Comparison of ENCODE assay signal across 21 mouse cellular contexts in genomic region chr16:92674121-92674816, GRCm38 (mm10).
A peak's percentile ranks its signal among the peaks of the same experiment; 100 is the strongest.
DNase-seq lines count a peak whose midpoint lies in the region; ATAC-seq lines count a peak whose summit lies in the region.
"Had no signal": no experiment of that assay in that cellular context is flagged by ENCODE, and none has a peak within 500 bp of the region (broad histone marks: within the 10 kb centered on the region; RNA-seq: fewer than 3 reads in every experiment).

No protein-coding gene starts in this region.

- no peak overlapping the region for H3K9ac ChIP-seq in heart, embryonic 12.5 days
- no peak overlapping the region for H3K9ac ChIP-seq in limb, embryonic 15.5 days
- no peak overlapping the region for H3K9ac ChIP-seq in forebrain, embryonic 14.5 days (ENCODE audit: low read length)
- H3K9ac ChIP-seq: limb, embryonic 12.5 days; liver, embryonic 14.5 days had no signal

- H3K27ac ChIP-seq in heart, embryonic 12.5 days (ENCODE audit: poor library complexity, severe bottlenecking), result no peak overlapping the region
- H3K27ac ChIP-seq in embryonic facial prominence, embryonic 10.5 days (replicated peaks), result no peak overlapping the region
- H3K27ac ChIP-seq in limb, embryonic 15.5 days, result 0 out of 2 replicates have a peak overlapping the region, but pooled peaks have one; percentile 1
- no peak overlapping the region for H3K27ac ChIP-seq in forebrain, embryonic 14.5 days (ENCODE audit: low read depth, low read length)
- H3K27ac ChIP-seq: layer of hippocampus, adult 2 months; limb, embryonic 12.5 days; liver, embryonic 14.5 days had no signal

- no peaks in the 10 kb centered on the region for H3K36me3 ChIP-seq in heart, embryonic 12.5 days
- H3K36me3 ChIP-seq in embryonic facial prominence, embryonic 10.5 days (replicated peaks), result no peaks in the 10 kb centered on the region
- H3K36me3 ChIP-seq in limb, embryonic 15.5 days, result no peaks in the 10 kb centered on the region
- no peaks in the 10 kb centered on the region for H3K36me3 ChIP-seq in forebrain, embryonic 14.5 days (ENCODE audit: control insufficient read depth, insufficient read depth, low read length)
- H3K36me3 ChIP-seq: limb, embryonic 12.5 days had no signal

- 64% methylated on average over 18 of the region's 18 CpGs for WGBS in heart, embryonic 12.5 days
- WGBS in embryonic facial prominence, embryonic 10.5 days, result 70% methylated on average over 18 of the region's 18 CpGs
- WGBS in limb, embryonic 15.5 days, result 50% methylated on average over 18 of the region's 18 CpGs
- 82% methylated on average over 18 of the region's 18 CpGs for WGBS in forebrain, embryonic 14.5 days

- DNase-seq in heart, adult 11 months, result no peak
- DNase-seq in embryonic facial prominence, embryonic 10.5 days (ENCODE audit: low spot score), result peak; percentile 25
- peak; percentile 82 for DNase-seq in lung, postnatal 25 days (ENCODE audit: low spot score)
- DNase-seq in kidney, adult 18-20 months, result no peak
- DNase-seq in cerebellum, postnatal 36 days, result no peak
- no peak for DNase-seq in forebrain, embryonic 14.5 days (ENCODE audit: low spot score)
- DNase-seq: adrenal gland, postnatal 25 days; cerebellum, adult 18-20 months; cerebellum, postnatal 25 days; kidney, adult 11 months; kidney, postnatal 10 days; midbrain, embryonic 14.5 days; spleen, adult 18-20 months; thymus, adult 18-20 months had no signal

- H3K4me1 ChIP-seq in heart, embryonic 12.5 days (replicated peaks), result peaks cover 23% of the 10 kb centered on the region
- peaks cover 22% of the 10 kb centered on the region for H3K4me1 ChIP-seq in embryonic facial prominence, embryonic 10.5 days
- H3K4me1 ChIP-seq in limb, embryonic 15.5 days, result peaks cover 13% of the 10 kb centered on the region
- H3K4me1 ChIP-seq in forebrain, embryonic 14.5 days (ENCODE audit: control insufficient read depth, insufficient read depth, low read length), result no peaks in the 10 kb centered on the region

- no peak for ATAC-seq in heart, embryonic 12.5 days (ENCODE audit: insufficient number of reproducible peaks, low FRiP score)
- ATAC-seq in limb, embryonic 15.5 days (ENCODE audit: insufficient number of reproducible peaks, low FRiP score, low TSS enrichment, low read depth), result no peak
- no peak for ATAC-seq in forebrain, embryonic 14.5 days
- ATAC-seq: forebrain, embryonic 16.5 days had no signal

- H3K4me2 ChIP-seq in heart, embryonic 12.5 days, result peak overlapping the region; percentile 13; the same call in 1 of the 2 replicates
- no peak overlapping the region for H3K4me2 ChIP-seq in limb, embryonic 15.5 days
- H3K4me2 ChIP-seq in forebrain, embryonic 14.5 days (ENCODE audit: low read length), result no peak overlapping the region
- H3K4me2 ChIP-seq: limb, embryonic 12.5 days had no signal

- no peak overlapping the region for H3K4me3 ChIP-seq in heart, embryonic 12.5 days
- no peak overlapping the region for H3K4me3 ChIP-seq in embryonic facial prominence, embryonic 10.5 days
- no peak overlapping the region for H3K4me3 ChIP-seq in limb, embryonic 15.5 days
- no peak overlapping the region for H3K4me3 ChIP-seq in forebrain, embryonic 14.5 days (ENCODE audit: low read depth, low read length)
- H3K4me3 ChIP-seq: layer of hippocampus, adult 2 months; limb, embryonic 12.5 days; myocyte had no signal

- H3K9me3 ChIP-seq in heart, embryonic 12.5 days (replicated peaks), result no peaks in the 10 kb centered on the region
- no peaks in the 10 kb centered on the region for H3K9me3 ChIP-seq in embryonic facial prominence, embryonic 10.5 days
- H3K9me3 ChIP-seq in limb, embryonic 15.5 days, result no peaks in the 10 kb centered on the region
- H3K9me3 ChIP-seq in forebrain, embryonic 14.5 days (replicated peaks; ENCODE audit: control insufficient read depth, low read length), result no peaks in the 10 kb centered on the region
- H3K9me3 ChIP-seq: limb, embryonic 12.5 days had no signal

- peaks cover 39% of the 10 kb centered on the region for H3K27me3 ChIP-seq in heart, embryonic 12.5 days (replicated peaks)
- peaks cover 6% of the 10 kb centered on the region; the same call in 1 of the 2 replicates for H3K27me3 ChIP-seq in embryonic facial prominence, embryonic 10.5 days (replicated peaks; ENCODE audit: low read depth, poor library complexity, severe bottlenecking)
- peaks cover 3% of the 10 kb centered on the region; the same call in 1 of the 2 replicates for H3K27me3 ChIP-seq in limb, embryonic 15.5 days
- H3K27me3 ChIP-seq in forebrain, embryonic 14.5 days (replicated peaks; ENCODE audit: control insufficient read depth, insufficient read depth, low read length), result no peaks in the 10 kb centered on the region

Comparison
In these comparisons a context has a peak if more than half of its experiments do, and no peak if none do; other contexts are left out.
1. DNase-seq: peak in embryonic facial prominence, embryonic 10.5 days (single experiment) and lung, postnatal 25 days (single experiment); none in heart, adult 11 months (single experiment), kidney, adult 18-20 months (single experiment), cerebellum, postnatal 36 days (0 of 2) and forebrain, embryonic 14.5 days (single experiment).